Mouse (Mus musculus) liver, embryonic 11.5 days (tissue): ENCODE measurements around the gene Stat2. TPM values are rescaled to one million over a fixed set of nuclear protein-coding genes. Genes with fewer than 3 reads are reported as not detected.
A peak's percentile ranks its signal among the peaks of the same experiment; 100 is the strongest.
"Not testable (repeated sequence)": the region's sequence is repeated elsewhere in the genome, so short reads cannot be mapped to it uniquely, and the experiment has no call there.

Experiments
- ATAC-seq: fragments of 200-750 bp; cut with Nextera tagmentation; replicated peaks from 2 replicates; pipeline ENCODE4 v1.8.0; 2017; ENCODE audit warnings: moderate number of reproducible peaks, mild to moderate bottlenecking, moderate TSS enrichment, moderate library complexity; ENCODE audit not compliant: low FRiP score
- DNase-seq: peaks from one replicate; pipeline ENCODE4 v3.0.0-alpha.2; 2017; ENCODE audit warnings: low spot score
- H3K27ac ChIP-seq: fragments of 300-500 bp; sonication (generic); 2 replicates; pipeline ENCODE4 v1.5.1; 2014; ENCODE audit warnings: mild to moderate bottlenecking, low read depth, low read length, control low read depth
- H3K27me3 ChIP-seq: fragments of 300-500 bp; sonication (generic); replicated peaks from 2 replicates; pipeline ENCODE4 v1.6.1; 2014; ENCODE audit warnings: low read length, mixed read lengths; ENCODE audit not compliant: control insufficient read depth, insufficient read depth
- H3K36me3 ChIP-seq: fragments of 300-500 bp; sonication (generic); 2 replicates; pipeline ENCODE4 v1.6.1; 2014; ENCODE audit warnings: mild to moderate bottlenecking, low read length, moderate library complexity, mixed read lengths; ENCODE audit not compliant: control insufficient read depth, insufficient read depth
- H3K4me1 ChIP-seq: fragments of 300-500 bp; sonication (generic); replicated peaks from 2 replicates; pipeline ENCODE4 v1.6.1; 2014; ENCODE audit warnings: low read length, mixed read lengths; ENCODE audit not compliant: control insufficient read depth, insufficient read depth
- H3K4me2 ChIP-seq: fragments of 300-500 bp; sonication (generic); 2 replicates; pipeline ENCODE4 v1.6.1; 2014; ENCODE audit warnings: mild to moderate bottlenecking, control low read depth, moderate library complexity
- H3K4me3 ChIP-seq: fragments of 300-500 bp; sonication (generic); 2 replicates; pipeline ENCODE4 v1.5.1; 2014; ENCODE audit warnings: low read depth, low read length, control low read depth
- H3K9ac ChIP-seq: fragments of 300-500 bp; sonication (generic); 2 replicates; pipeline ENCODE4 v1.6.1; 2014; ENCODE audit warnings: low read depth, low read length, control low read depth
- H3K9me3 ChIP-seq: fragments of 300-500 bp; sonication (generic); 2 replicates; pipeline ENCODE4 v1.6.1; 2016; ENCODE audit warnings: low read length, inconsistent platforms, mixed read lengths; ENCODE audit not compliant: control insufficient read depth
- WGBS: fragments of 180-500 bp; shearing (Covaris S2); extraction: QIAGEN DNeasy Blood & Tissue Kit; methylation state at CpG from one replicate; pipeline ENCODE4 v1.1.7; 2014; 5-methylcytosine and 5-hydroxymethylcytosine counted together
- polyA plus RNA-seq: library from polyadenylated mRNA; unstranded; fragments of >200 nt; fragmentation: Nextera tagmentation; extraction: Ambion mirVana; gene quantifications from 2 replicates; pipeline ENCODE4 v1.2.1, GENCODE M21; 2014

Gene Stat2
- polyA plus RNA-seq, 1 experiment from 2014 or later: 12.5 TPM

GRCm38 (mm10) chr10:128263393-128264310 is 6.7 kb upstream of the Stat2 start:
- no peaks in the 10 kb centered on the region for H3K9me3 ChIP-seq
- DNase-seq (no peak), ATAC-seq (no peak)
- no peaks in the 10 kb centered on the region for H3K27me3 ChIP-seq
- no peak overlapping the region for H3K27ac ChIP-seq
- no peaks in the 10 kb centered on the region; the same call in 1 of the 2 replicates for H3K4me1 ChIP-seq
- no peak overlapping the region for H3K4me3 ChIP-seq
- H3K4me2 ChIP-seq: no peak overlapping the region
- H3K36me3 ChIP-seq: no peaks in the 10 kb centered on the region
- H3K9ac ChIP-seq: no peak overlapping the region
- 77% methylated on average over 6 of the region's 6 CpGs for WGBS

GRCm38 (mm10) chr10:128268371-128268770 is 2.0 kb upstream of the Stat2 start, which contains the start of gene Apof:
Gene Apof (plus strand): TSS chr10:128268671.
- WGBS: 70% methylated on average over 6 of the region's 6 CpGs
- DNase-seq (no peak), ATAC-seq (no peak)
- no peaks in the 10 kb centered on the region for H3K36me3 ChIP-seq
- peak within 1 kb of the TSS; percentile 82 for H3K4me2 ChIP-seq
- peaks cover 6% of the 10 kb centered on the region for H3K4me1 ChIP-seq
- H3K27me3 ChIP-seq: no peaks in the 10 kb centered on the region
- H3K9me3 ChIP-seq: no peaks in the 10 kb centered on the region
- peak within 1 kb of the TSS; percentile 13 for H3K4me3 ChIP-seq
- H3K27ac ChIP-seq: no peak within 1 kb of the TSS; the same call in 1 of the 2 replicates
- H3K9ac ChIP-seq: no peak within 1 kb of the TSS

GRCm38 (mm10) chr10:128269206-128269910 is 1.0 kb upstream of the Stat2 start:
- H3K27me3 ChIP-seq: no peaks in the 10 kb centered on the region
- peak overlapping the region; percentile 77 for H3K4me3 ChIP-seq
- H3K36me3 ChIP-seq: no peaks in the 10 kb centered on the region
- ATAC-seq: no peak
- H3K27ac ChIP-seq: no peak overlapping the region
- no peak overlapping the region; the same call in 1 of the 2 replicates for H3K9ac ChIP-seq
- WGBS: 84% methylated on average over 16 of the region's 16 CpGs
- peaks cover 6% of the 10 kb centered on the region for H3K4me1 ChIP-seq
- H3K9me3 ChIP-seq: no peaks in the 10 kb centered on the region
- peak overlapping the region; percentile 82 for H3K4me2 ChIP-seq
- no peak for DNase-seq

DNA sequence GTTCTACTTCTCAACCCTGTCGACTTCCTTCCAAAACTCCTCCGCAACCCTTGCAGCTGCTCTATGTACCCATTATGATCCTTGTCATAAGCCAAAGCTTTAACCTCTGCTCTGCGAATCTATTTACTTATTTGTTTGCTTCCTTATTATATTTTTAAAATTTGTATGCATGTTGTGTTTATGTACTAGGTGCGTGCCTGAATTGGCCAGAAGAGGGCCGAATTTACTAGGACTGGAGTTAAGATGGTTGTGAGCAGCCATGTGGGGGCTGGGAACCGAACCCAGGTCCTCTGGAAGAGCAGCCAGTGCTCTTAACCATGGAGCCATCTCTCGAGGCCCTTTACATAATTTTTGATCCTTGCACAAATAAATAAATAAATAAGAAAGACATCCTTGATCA is 507 bp downstream of the Stat2 start:
- Histone ChIP-seq H3K9ac (peak overlapping the region; percentile 78), H3K4me2 (peak overlapping the region; percentile 82), H3K27me3 (no peaks in the 10 kb centered on the region), H3K36me3 (no peaks in the 10 kb centered on the region), H3K4me3 (peak overlapping the region; percentile 77), H3K9me3 (no peaks in the 10 kb centered on the region), H3K27ac (peak overlapping the region; percentile 67; the same call in 1 of the 2 replicates), H3K4me1 (peaks cover 6% of the 10 kb centered on the region)
- WGBS: 35% methylated on average over 7 of the region's 7 CpGs
- ATAC-seq (no peak), DNase-seq (no peak)

DNA sequence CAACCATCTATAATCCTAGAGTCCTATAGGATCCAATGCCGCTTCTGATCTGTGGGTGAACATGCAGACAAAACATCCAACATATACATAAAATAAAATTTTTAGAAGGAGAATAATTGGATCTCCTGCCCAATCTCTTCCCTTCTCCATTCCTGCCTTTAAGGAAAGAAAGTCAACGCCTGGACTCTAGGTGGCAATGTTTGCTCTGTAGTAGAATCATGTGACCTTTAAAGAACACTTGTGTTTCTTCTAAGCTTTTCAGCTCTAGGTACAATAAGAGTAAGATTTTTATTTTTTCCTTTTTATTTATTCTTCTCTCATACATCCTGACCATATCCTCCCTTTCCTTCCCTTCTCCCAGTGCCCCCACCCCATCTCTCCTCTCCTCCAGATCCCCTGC is 1.5 kb downstream of the Stat2 start:
- H3K9ac ChIP-seq: no peak overlapping the region
- no peaks in the 10 kb centered on the region for H3K27me3 ChIP-seq
- no peak overlapping the region; the same call in 1 of the 2 replicates for H3K4me2 ChIP-seq
- DNase-seq (no peak), ATAC-seq (no peak)
- H3K36me3 ChIP-seq: no peaks in the 10 kb centered on the region
- H3K4me3 ChIP-seq: no peak overlapping the region
- WGBS: 55% methylated on average over 2 of the region's 2 CpGs
- H3K9me3 ChIP-seq: no peaks in the 10 kb centered on the region
- H3K4me1 ChIP-seq: peaks cover 6% of the 10 kb centered on the region
- H3K27ac ChIP-seq: no peak overlapping the region

DNA sequence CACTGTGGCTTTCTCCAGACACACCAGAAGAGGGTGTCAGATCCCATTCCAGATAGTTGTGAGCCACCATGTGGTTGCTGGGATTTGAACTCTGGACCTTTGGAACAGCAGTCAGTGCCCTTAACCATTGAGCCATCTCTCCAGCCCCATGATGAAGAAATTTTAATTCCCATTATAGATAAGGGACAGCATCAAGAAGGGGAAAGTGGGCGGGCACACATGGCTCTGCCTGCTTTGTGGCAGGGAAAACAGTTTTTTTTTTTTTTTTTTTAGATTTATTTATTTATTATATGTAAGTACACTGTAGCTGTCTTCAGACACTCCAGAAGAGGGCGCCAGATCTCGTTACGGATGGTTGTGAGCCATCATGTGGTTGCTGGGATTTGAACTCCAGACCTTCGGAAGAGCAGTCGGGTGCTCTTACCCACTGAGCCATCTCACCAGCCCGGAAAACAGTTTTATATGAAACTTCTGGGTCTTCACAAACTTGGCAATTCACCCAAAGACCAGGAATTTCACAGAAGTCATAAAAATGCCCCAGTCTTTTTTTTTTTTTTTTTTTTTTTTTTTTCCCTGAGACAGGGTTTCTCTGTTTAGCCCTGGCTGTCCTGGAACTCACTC is 2.6 kb downstream of the Stat2 start:
- not testable (repeated sequence) for H3K9ac ChIP-seq, H3K4me2 ChIP-seq, H3K36me3 ChIP-seq, H3K27me3 ChIP-seq, H3K4me3 ChIP-seq, H3K9me3 ChIP-seq, H3K27ac ChIP-seq, H3K4me1 ChIP-seq, DNase-seq, ATAC-seq
- WGBS: 81% methylated on average over 4 of the region's 7 CpGs

DNA sequence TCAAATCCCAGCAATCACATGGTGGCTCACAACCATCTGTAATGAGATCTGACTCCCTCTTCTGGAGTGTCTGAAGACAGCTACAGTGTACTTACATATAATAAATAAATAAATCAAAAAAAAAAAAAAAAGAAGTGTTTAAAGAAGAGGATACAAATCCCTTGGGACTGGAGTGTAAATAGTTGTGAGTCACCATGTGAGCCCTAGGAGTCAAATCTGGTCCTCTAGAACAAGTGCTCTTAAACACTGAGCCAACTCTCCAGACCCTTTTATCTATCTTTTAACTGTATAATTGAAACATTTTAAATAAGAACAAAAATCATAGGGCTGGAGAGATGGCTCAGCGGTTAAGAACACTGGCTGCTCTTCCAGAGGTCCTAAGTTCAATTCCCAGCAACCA is 5.0 kb downstream of the Stat2 start:
- not testable (repeated sequence) for H3K27ac ChIP-seq, ATAC-seq, H3K27me3 ChIP-seq, H3K4me1 ChIP-seq, DNase-seq, H3K4me2 ChIP-seq, H3K9ac ChIP-seq, H3K9me3 ChIP-seq, H3K4me3 ChIP-seq
- WGBS: 92% methylated on average over 1 of the region's 1 CpGs
- peaks cover 11% of the 10 kb centered on the region for H3K36me3 ChIP-seq

- H3K36me3 ChIP-seq: peaks cover 19% of the 10 kb centered on the region
- H3K27me3 ChIP-seq: no peaks in the 10 kb centered on the region
- 66% methylated on average over 6 of the region's 6 CpGs for WGBS
- DNase-seq: no peak
- ATAC-seq: no peak
- H3K27ac ChIP-seq: no peak overlapping the region
- H3K9me3 ChIP-seq: no peaks in the 10 kb centered on the region
- H3K4me2 ChIP-seq: no peak overlapping the region
- H3K4me1 ChIP-seq: no peaks in the 10 kb centered on the region
- no peak overlapping the region for H3K9ac ChIP-seq
- H3K4me3 ChIP-seq: no peak overlapping the region
Measured at GRCm38 (mm10) chr10:128278158-128278557, 7.8 kb downstream of the Stat2 start.
